Mouse (Mus musculus): ENCODE data around the gene Daxx. TPM values are rescaled to one million over a fixed set of nuclear protein-coding genes. Genes with fewer than 3 reads are reported as not detected.

Daxx gene
- polyA plus RNA-seq, 1 experiment from 2014 or later = 59.4 TPM

DNA sequence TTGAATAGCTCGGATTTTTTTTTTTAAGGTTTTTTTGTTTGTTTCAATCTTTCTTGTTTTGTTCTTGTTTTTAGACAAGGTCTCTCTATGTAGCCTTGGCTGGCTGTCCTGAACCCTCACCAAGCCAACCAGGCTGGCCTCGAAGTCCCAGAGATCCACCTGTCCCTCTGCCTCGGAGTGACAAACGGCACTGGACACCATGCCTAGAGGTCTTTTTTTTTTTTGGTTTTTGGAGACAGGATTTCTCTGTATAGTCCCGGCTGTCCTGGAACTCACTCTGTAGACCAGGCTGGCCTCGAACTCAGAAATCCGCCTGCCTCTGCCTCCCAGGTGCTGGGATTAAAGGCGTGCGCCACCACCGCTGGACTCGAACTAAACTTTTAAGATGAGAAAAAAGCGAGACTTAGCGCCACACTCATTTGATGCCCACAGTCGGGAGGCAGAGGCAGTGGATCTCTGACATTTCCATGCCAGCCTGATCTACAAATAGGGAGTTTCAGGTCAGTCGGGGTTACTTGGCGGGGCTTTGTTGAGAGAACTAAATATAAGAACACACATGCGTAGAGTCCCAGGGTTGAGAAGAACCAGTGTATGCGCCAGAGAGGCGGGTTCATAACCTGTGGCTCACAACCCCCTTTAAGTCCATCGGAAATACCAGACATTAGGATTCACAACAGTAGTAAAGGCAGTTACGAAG is 19.2 kb downstream of the Daxx start:
- peak overlapping the region; percentile 71 for H3K9ac ChIP-seq
- H3K36me3 ChIP-seq (replicated peaks) = no peaks in the 10 kb centered on the region
- no peaks in the 10 kb centered on the region for H3K27me3 ChIP-seq (replicated peaks)
- H3K4me2 ChIP-seq = peak overlapping the region; percentile 99
- H3K4me1 ChIP-seq = peaks cover 26% of the 10 kb centered on the region
- H3K4me3 ChIP-seq = peak overlapping the region; percentile 93
- H3K9me3 ChIP-seq = no peaks in the 10 kb centered on the region
- peak overlapping the region; percentile 93; the same call in 1 of the 2 replicates for H3K27ac ChIP-seq
- 66% methylated on average over 21 of the region's 21 CpGs for WGBS
- no peak for ATAC-seq (replicated peaks)

DNA sequence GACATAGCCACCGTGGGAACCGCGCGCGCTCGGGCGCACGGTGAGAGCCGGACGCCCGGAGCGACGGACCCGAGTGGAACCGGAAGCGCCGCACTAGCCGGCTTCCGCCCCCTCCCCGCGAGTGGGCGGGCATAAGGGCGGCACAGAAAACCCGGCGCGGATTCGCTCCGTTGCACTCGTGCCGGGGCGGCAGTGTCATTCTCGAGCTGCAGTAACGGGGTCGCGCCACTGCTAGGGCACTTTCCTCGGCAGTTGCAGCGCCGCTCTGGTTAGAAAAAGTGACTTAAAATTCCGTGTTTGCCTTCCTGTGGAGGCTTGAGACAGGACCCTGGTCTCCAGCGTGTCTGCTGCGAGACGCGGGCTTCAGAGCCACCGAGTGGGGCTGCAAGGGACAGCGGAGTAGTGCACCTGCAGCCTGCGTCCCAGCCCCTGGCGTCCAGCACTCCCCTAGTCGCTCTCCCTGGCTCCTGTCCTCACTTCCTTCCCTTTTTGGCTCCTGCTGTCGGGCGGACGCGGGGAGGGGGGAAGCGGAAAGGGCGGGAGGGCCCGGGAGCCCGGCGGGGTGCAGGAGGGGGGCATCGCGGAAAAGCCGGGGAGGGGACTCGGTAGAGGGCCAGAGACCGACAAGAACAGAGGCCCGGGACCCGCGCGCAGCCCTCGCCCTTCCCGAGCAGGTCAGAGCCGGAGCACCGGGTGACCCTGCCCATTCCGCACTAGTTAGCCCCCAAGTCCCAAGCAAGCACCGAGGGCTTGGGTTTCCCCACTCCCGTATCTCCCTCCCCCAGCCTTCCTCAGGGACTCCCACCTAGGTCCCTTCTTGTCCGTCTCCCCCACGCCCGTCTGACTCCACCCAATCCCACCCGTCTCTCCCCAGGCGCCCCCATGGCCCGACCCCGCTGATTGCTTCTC is 20.4 kb downstream of the Daxx start, which contains the start of gene Rgl2:
Rgl2 (plus strand) TSS at position 173 of the 909 bp plus-strand sequence.
- WGBS = under 1% methylated on average over 80 of the region's 80 CpGs
- H3K9ac ChIP-seq = peak within 1 kb of the TSS; percentile 89
- H3K27me3 ChIP-seq (replicated peaks) = no peaks in the 10 kb centered on the region
- ATAC-seq (replicated peaks) = peak; percentile 90
- peak within 1 kb of the TSS; percentile 93 for H3K27ac ChIP-seq
- peak within 1 kb of the TSS; percentile 99 for H3K4me2 ChIP-seq
- peak within 1 kb of the TSS; percentile 93 for H3K4me3 ChIP-seq
- H3K4me1 ChIP-seq = peaks cover 26% of the 10 kb centered on the region
- H3K36me3 ChIP-seq (replicated peaks) = no peaks in the 10 kb centered on the region
- H3K9me3 ChIP-seq = no peaks in the 10 kb centered on the region

DNA sequence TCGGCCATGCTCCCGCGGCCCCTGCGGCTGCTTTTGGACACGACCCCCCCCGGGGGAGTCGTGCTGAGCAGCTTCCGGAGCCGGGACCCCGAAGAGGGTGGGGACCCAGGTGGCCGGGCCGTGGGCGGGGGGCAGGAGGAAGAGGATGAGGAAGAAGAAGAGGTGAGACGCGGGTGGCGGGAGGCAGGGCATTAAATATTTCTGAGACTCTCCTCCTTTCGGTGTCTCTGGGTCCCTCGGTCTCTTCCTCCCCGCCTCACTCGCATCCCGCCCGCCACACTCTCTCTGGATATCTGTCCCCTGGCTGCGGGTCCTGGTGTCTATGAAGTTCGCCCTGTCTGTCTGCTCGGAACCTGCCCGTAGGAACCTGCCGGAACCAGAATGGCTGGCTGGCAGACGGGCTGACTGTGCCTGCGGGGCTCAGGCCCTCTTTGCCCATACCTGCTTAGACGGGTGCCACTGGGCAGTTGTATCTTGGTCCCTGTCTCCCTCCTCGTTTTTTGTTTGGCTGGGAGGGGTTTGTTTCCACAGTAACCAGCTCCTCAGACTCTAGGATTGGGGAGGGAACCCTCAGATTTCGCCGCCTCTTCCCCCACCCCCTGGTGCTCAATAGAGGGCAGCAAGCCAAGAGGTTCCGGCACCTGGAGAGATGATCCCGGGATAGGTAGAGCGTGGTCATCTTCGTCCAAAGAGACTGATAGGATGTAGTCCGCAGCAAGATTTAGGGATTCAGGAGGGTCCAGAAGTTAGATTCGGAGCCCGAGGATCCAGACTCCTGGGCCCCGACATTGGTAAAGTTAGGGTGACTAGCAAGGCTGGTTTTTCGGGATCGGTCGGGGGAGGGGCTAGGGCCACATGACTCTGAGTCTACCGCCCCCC is 21.3 kb downstream of the Daxx start:
- H3K27ac ChIP-seq = peak overlapping the region; percentile 93
- peak overlapping the region; percentile 93 for H3K4me3 ChIP-seq
- no peaks in the 10 kb centered on the region for H3K36me3 ChIP-seq (replicated peaks)
- WGBS = under 1% methylated on average over 45 of the region's 45 CpGs
- H3K27me3 ChIP-seq (replicated peaks) = no peaks in the 10 kb centered on the region
- peaks cover 26% of the 10 kb centered on the region for H3K4me1 ChIP-seq
- no peaks in the 10 kb centered on the region for H3K9me3 ChIP-seq
- peak overlapping the region; percentile 89 for H3K9ac ChIP-seq
- peak overlapping the region; percentile 99 for H3K4me2 ChIP-seq
- ATAC-seq (replicated peaks) = no peak; the same call in 1 of the 2 replicates

DNA sequence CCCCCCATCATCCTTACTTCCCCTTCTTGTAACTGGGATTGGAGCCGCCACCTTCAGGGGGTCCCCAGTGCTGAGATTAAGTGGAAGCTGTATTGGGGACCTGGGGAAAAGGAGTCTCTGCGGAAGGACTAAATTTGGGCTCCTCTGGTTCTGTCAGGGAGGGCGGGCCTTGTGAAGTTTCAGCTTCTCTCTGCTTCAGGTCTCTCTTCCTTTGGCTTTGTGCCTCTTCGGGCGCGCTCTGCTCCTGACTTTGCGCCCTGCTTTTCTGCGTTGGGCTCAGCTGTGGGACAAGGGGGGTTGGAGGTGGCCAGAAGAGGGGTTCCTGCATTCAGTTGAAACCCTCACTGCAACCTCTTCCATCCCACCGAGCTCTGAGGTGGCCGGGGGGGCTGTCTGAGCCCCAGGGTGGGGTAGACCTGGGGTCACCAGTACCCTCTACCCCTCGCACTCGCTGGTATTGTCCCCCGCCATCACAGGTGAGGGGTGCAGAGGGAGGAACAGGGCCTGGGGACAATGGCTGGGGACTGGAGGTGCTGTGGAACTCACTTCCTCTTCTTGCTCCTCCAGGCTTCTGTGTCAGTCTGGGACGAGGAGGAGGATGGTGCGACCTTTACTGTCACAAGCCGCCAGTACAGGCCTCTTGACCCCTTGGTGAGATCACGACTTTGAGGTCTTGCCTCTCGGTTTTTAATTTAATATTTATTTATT is 22.1 kb downstream of the Daxx start:
- ATAC-seq (replicated peaks) = no peak
- 34% methylated on average over 18 of the region's 18 CpGs for WGBS

DNA sequence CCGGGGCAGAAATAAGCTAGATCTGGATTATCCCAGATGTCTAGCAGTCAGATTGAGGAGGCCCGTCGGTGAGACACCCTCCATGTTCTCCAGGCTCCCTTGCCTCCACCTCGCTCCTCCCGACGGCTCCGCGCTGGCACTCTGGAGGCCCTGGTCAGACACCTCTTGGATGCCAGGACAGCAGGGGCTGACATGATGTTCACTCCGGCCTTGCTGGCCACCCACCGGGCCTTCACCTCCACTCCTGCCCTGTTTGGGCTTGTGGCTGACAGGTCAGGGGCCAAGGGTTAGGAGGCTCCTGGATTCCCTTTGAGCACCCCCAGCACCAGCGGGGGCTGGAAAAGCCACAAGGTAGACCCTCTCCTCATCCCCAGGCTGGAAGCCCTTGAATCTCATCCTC is 22.7 kb downstream of the Daxx start:
- Histone ChIP-seq H3K4me3 (no peak overlapping the region), H3K9me3 (no peaks in the 10 kb centered on the region), H3K36me3 (replicated peaks) (peaks cover 3% of the 10 kb centered on the region; the same call in 1 of the 2 replicates), H3K27ac (no peak overlapping the region), H3K27me3 (replicated peaks) (no peaks in the 10 kb centered on the region), H3K4me1 (peaks cover 26% of the 10 kb centered on the region), H3K4me2 (no peak overlapping the region), H3K9ac (no peak overlapping the region)
- no peak for ATAC-seq (replicated peaks)
- 92% methylated on average over 11 of the region's 11 CpGs for WGBS

More for the DNA sequence above, 22.1 kb downstream of the Daxx start:
- peaks cover 26% of the 10 kb centered on the region for H3K4me1 ChIP-seq
- H3K27ac ChIP-seq = peak overlapping the region; percentile 93; the same call in 1 of the 2 replicates
- H3K36me3 ChIP-seq (replicated peaks) = no peaks in the 10 kb centered on the region
- H3K9me3 ChIP-seq = no peaks in the 10 kb centered on the region
- H3K4me2 ChIP-seq = peak overlapping the region; percentile 99
- H3K27me3 ChIP-seq (replicated peaks) = no peaks in the 10 kb centered on the region
- H3K9ac ChIP-seq = peak overlapping the region; percentile 89
- H3K4me3 ChIP-seq = peak overlapping the region; percentile 93

DNA sequence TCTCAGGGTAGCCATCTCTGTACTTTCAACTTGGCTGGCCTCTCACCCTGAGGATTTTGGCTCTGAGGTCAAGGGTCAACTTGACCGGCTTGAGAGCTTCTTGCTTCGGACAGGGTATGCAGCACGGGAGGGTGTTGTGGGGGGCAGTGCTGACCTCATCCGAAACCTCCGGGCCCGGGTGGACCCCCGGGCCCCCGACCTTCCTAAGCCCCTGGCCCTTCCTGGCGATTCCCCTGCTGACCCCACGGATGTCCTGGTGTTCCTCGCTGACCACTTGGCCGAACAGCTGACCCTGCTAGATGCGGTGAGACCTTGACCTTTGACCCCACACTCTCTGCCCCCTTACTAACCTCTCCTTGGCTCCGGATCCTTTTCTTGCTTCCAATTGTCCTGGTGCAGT is 23.2 kb downstream of the Daxx start:
- Histone ChIP-seq H3K9ac (no peak overlapping the region), H3K4me3 (no peak overlapping the region), H3K27ac (no peak overlapping the region), H3K36me3 (replicated peaks) (peaks cover 8% of the 10 kb centered on the region; the same call in 1 of the 2 replicates), H3K27me3 (replicated peaks) (no peaks in the 10 kb centered on the region), H3K4me1 (peaks cover 26% of the 10 kb centered on the region), H3K4me2 (no peak overlapping the region), H3K9me3 (no peaks in the 10 kb centered on the region)
- 84% methylated on average over 14 of the region's 14 CpGs for WGBS
- ATAC-seq (replicated peaks) = no peak

DNA sequence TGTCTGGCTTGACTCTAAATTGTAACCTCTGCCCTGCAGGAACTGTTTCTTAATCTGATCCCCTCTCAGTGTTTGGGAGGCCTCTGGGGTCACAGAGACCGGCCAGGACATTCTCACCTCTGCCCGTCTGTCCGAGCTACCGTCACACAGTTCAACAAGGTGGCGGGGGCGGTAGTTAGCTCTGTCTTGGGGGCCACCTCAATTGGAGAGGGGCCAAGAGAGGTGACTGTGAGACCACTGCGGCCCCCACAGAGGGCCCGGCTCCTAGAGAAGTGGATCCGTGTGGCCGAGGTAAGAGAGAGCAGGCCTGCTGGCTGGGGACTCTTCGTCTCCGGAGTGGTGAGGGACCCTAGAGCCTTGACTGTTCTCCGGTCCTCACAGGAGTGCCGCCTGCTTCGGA is 23.8 kb downstream of the Daxx start:
- Histone ChIP-seq H3K27ac (no peak overlapping the region), H3K4me1 (peaks cover 23% of the 10 kb centered on the region), H3K9me3 (no peaks in the 10 kb centered on the region), H3K36me3 (replicated peaks) (peaks cover 10% of the 10 kb centered on the region; the same call in 1 of the 2 replicates), H3K9ac (no peak overlapping the region), H3K27me3 (replicated peaks) (no peaks in the 10 kb centered on the region), H3K4me3 (no peak overlapping the region), H3K4me2 (no peak overlapping the region)
- ATAC-seq (replicated peaks) = no peak
- WGBS = 94% methylated on average over 15 of the region's 15 CpGs

DNA sequence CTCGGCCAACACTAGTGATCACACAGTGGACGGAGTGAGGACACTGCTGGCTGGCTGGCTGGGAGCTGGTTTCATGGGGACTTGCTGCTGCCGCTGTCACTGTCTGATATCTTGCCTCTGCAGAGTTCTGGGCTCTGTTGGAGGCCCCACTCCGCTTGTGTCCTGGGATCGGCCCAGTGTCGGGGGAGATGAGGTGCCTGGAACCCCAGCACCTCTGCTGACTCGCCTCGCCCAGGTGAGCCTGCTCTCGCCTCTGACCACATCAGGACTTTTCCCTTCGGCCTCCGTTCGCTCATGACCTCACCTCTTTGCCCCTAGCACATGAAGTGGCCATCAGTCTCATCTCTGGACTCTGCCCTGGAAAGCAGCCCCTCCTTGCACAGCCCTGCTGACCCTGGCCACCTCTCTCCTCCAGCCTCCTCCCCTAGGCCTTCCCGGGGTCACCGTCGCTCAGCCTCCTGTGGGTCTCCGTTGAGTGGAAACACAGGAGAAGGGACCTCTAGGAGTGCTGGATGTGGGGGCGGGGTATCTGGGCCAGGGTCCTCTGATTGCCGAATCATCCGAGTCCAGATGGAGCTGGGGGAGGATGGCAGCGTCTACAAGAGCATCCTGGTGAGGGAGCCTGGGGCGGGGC is 26.3 kb downstream of the Daxx start:
- Histone ChIP-seq H3K4me2 (no peak overlapping the region), H3K36me3 (replicated peaks) (peaks cover 10% of the 10 kb centered on the region; the same call in 1 of the 2 replicates), H3K4me3 (no peak overlapping the region), H3K27me3 (replicated peaks) (no peaks in the 10 kb centered on the region), H3K9me3 (no peaks in the 10 kb centered on the region), H3K27ac (no peak overlapping the region), H3K4me1 (peaks cover 22% of the 10 kb centered on the region), H3K9ac (no peak overlapping the region)
- no peak for ATAC-seq (replicated peaks)
- 84% methylated on average over 21 of the region's 21 CpGs for WGBS

DNA sequence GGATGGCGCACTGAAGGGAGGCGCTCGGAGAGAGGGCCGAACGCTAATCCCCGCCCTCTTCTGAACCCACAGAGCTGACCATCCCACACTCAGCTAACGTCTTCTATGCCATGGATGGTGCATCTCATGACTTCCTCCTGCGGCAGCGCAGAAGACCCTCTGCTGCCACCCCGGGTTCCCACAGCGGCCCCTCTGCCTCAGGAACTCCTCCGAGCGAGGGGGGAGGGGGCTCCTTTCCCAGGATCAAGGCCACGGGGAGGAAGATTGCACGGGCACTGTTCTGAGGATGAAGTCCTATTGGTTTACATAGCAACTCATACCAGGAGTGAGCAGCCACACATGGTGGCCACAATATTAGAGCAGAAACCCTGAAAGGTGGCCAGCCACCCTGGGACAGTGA is 27.8 kb downstream of the Daxx start:
- H3K9me3 ChIP-seq = no peaks in the 10 kb centered on the region
- peaks cover 25% of the 10 kb centered on the region for H3K4me1 ChIP-seq
- H3K9ac ChIP-seq = no peak overlapping the region
- peaks cover 10% of the 10 kb centered on the region; the same call in 1 of the 2 replicates for H3K36me3 ChIP-seq (replicated peaks)
- no peak overlapping the region for H3K4me2 ChIP-seq
- WGBS = 85% methylated on average over 15 of the region's 15 CpGs
- no peak overlapping the region for H3K4me3 ChIP-seq
- no peak for ATAC-seq (replicated peaks)
- no peak overlapping the region for H3K27ac ChIP-seq
- no peaks in the 10 kb centered on the region for H3K27me3 ChIP-seq (replicated peaks)

DNA sequence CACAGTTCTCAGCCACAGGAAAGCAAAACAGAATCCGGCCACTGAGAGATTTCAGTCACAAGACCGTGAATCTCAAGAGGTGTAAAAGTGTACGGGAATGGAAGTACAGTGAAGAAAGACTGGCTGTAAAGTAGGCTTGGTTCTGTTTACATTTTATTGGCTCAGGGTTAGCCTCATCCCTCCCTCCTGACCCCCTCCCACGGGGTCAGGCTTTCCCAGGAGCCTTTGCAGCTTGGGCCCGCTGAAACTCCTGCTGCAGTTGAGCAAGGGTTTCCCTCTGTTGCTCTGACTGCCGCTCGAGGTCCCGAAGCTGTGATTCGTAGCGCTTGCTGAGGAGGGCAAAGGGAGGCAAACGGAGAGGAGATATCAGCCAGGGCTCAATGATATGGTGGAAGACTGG is 29.6 kb downstream of the Daxx start:
- no peak overlapping the region for H3K9ac ChIP-seq
- 82% methylated on average over 11 of the region's 11 CpGs for WGBS
- no peaks in the 10 kb centered on the region for H3K9me3 ChIP-seq
- ATAC-seq (replicated peaks) = no peak
- no peak overlapping the region for H3K27ac ChIP-seq
- H3K27me3 ChIP-seq (replicated peaks) = no peaks in the 10 kb centered on the region
- peak overlapping the region; percentile 92 for H3K4me3 ChIP-seq
- H3K36me3 ChIP-seq (replicated peaks) = peaks cover 20% of the 10 kb centered on the region; the same call in 1 of the 2 replicates
- H3K4me2 ChIP-seq = peak overlapping the region; percentile 93; the same call in 1 of the 2 replicates
- peaks cover 27% of the 10 kb centered on the region for H3K4me1 ChIP-seq

Data from midbrain, embryonic 15.5 days (tissue).